Mouse (Mus musculus) lung, postnatal 0 days (tissue): ENCODE results near the gene Fam78b. TPM values are rescaled to one million over a fixed set of nuclear protein-coding genes. Genes with fewer than 3 reads are reported as not detected.
A peak's percentile ranks its signal among the peaks of the same experiment; 100 is the strongest.

Source experiments
- ATAC-seq: fragments of 200-750 bp; cut with Nextera tagmentation; 2 replicates; pipeline ENCODE4 v1.8.0; 2017; ENCODE audit warnings: moderate library complexity
- DNase-seq: peaks from one replicate; pipeline ENCODE4 v3.0.0-alpha.2; 2016; ENCODE audit warnings: low spot score
- H3K27ac ChIP-seq: fragments of 300-500 bp; sonication (generic); 2 replicates; pipeline ENCODE4 v1.5.1; 2014; ENCODE audit warnings: antibody characterized with exemption, mild to moderate bottlenecking, low read length, mixed read lengths
- H3K27me3 ChIP-seq: fragments of 300-500 bp; sonication (generic); replicated peaks from 2 replicates; pipeline ENCODE4 v1.6.1; 2014; ENCODE audit warnings: low read length, mixed read lengths; ENCODE audit not compliant: insufficient read depth
- H3K36me3 ChIP-seq: fragments of 300-500 bp; sonication (generic); 2 replicates; pipeline ENCODE4 v1.6.1; 2014; ENCODE audit warnings: low read length, mixed read lengths; ENCODE audit not compliant: insufficient read depth
- H3K4me1 ChIP-seq: fragments of 300-500 bp; sonication (generic); 2 replicates; pipeline ENCODE4 v1.6.1; 2014; ENCODE audit warnings: antibody characterized with exemption, low read depth, low read length, mixed read lengths; ENCODE audit not compliant: insufficient read depth
- H3K4me2 ChIP-seq: fragments of 300-500 bp; sonication (generic); replicated peaks from 2 replicates; pipeline ENCODE4 v1.6.1; 2014; ENCODE audit warnings: low read depth, mild to moderate bottlenecking, low read length, moderate library complexity, mixed read lengths
- H3K4me3 ChIP-seq: fragments of 300-500 bp; sonication (generic); 2 replicates; pipeline ENCODE4 v1.5.1; 2014; ENCODE audit warnings: low read depth, low read length
- H3K9ac ChIP-seq: fragments of 300-500 bp; sonication (generic); replicated peaks from 2 replicates; pipeline ENCODE4 v1.6.1; 2014; ENCODE audit warnings: low read depth, mild to moderate bottlenecking
- H3K9me3 ChIP-seq: fragments of 300-500 bp; sonication (generic); 2 replicates; pipeline ENCODE4 v1.6.1; 2016; ENCODE audit warnings: low read length, mixed read lengths
- CTCF ChIP-seq: IDR thresholded peaks from 2 replicates; pipeline ENCODE4 v1.5.1; 2016; ENCODE audit warnings: antibody characterized with exemption, mild to moderate bottlenecking
- EP300 ChIP-seq: IDR thresholded peaks from 2 replicates; pipeline ENCODE4 v1.6.1; 2016; ENCODE audit warnings: antibody characterized with exemption, mild to moderate bottlenecking, control low read depth
- WGBS: fragments of 180-500 bp; shearing (Covaris S2); extraction: QIAGEN DNeasy Blood & Tissue Kit; methylation state at CpG from one replicate; pipeline ENCODE4 v1.1.7; 2014; 5-methylcytosine and 5-hydroxymethylcytosine counted together
- polyA plus RNA-seq: library from polyadenylated mRNA; unstranded; fragments of >200 nt; fragmentation: Nextera tagmentation; extraction: Ambion mirVana; gene quantifications from 2 replicates; pipeline ENCODE4 v1.2.1, GENCODE M21; 2015

Gene Fam78b
- polyA plus RNA-seq, 1 experiment from 2014 or later: 0.61 TPM

DNA sequence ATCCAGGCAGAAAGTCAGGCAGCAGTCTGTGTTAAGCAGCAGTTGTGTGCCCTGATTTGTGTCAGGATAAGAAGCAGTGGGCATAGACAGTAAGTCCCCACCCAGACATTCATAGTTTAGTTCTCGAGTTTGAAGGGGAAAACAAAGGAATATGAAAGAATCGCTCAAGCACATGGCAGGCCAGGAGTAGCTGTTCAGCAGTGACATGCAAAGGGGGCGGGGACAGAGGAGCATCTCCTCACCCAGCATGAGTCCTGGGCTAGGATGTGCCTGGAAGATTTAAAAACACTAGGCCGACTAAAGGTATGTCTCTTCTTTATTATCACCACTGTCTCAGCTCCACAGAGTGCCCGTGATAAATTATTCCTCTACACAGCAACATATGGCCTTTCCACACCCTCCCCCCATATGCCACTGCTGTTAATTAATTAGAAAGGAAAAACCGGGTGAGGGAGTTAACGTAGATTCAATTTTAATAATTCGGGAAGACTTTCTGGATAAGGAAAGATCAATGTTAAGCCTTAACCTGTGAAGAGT is 107.8 kb downstream of the Fam78b start:
- no peaks in the 10 kb centered on the region for H3K27me3 ChIP-seq
- H3K27ac ChIP-seq: no peak overlapping the region
- H3K4me3 ChIP-seq: no peak overlapping the region
- H3K4me2 ChIP-seq: no peak overlapping the region
- H3K9me3 ChIP-seq: no peaks in the 10 kb centered on the region
- H3K4me1 ChIP-seq: no peaks in the 10 kb centered on the region
- DNase-seq: no peak
- TF ChIP-seq EP300 (no peak), CTCF (no peak)
- WGBS: 81% methylated on average over 8 of the region's 8 CpGs
- H3K36me3 ChIP-seq: no peaks in the 10 kb centered on the region
- ATAC-seq: no peak
- H3K9ac ChIP-seq: no peak overlapping the region

DNA sequence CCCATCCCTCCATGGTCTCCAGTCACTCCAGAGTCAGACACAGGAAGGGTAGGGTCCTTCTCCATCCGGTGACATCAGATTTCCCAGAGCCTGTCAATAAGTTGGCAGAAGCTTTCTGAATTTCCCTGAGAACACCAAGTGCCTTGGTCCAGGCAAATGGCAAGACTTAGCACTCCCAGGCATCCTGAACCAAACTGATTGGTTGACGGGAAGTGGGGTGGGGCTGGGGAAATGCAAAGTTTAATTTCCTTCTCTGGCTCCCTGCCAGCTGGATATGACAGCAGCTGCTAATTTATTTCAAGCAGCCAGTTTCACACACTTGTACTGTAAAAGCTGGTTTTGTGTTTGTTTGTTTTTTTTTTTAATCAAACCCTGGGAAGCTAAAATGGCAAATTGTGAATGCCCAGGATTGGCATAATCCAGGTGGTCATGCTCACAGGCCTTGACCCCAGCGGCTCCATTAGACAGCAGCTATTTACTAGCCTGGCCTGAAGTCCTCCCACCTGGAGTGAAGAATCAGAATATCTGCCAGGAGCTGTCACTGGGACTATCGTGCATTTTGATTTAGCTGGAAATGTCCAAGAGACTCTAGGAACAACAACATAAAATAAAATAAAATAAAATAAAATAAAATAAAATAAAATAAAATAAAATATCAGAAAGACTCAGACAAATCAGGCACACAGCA is 113.3 kb downstream of the Fam78b start:
- Histone ChIP-seq H3K27ac (no peak overlapping the region), H3K4me3 (no peak overlapping the region), H3K9me3 (no peaks in the 10 kb centered on the region), H3K27me3 (no peaks in the 10 kb centered on the region), H3K36me3 (no peaks in the 10 kb centered on the region), H3K4me2 (no peak overlapping the region), H3K4me1 (no peaks in the 10 kb centered on the region), H3K9ac (no peak overlapping the region)
- 38% methylated on average over 4 of the region's 4 CpGs for WGBS
- TF ChIP-seq EP300: peak; percentile 91
- TF ChIP-seq CTCF: no peak
- peak; percentile 61 for ATAC-seq
- DNase-seq: peak; percentile 37

DNA sequence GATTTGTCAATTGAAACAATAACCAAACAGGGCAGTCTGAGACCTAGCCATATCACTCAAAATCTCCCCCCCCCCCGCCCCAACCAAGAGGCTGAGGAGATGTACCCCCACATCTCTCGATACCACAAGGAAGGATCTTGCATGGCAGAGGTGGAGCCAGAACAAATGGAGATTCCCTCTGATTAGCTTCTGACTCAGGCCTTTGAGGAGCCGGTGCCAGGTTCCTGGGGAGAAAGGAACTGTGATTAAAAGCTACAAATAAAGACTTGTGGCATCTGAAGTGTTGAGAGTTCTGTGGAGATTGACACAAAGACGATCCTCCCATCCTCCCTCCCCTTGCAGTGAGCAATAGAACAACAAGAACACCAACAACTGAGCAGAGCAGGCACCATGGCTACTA is 113.9 kb downstream of the Fam78b start:
- Histone ChIP-seq H3K27me3 (no peaks in the 10 kb centered on the region), H3K4me2 (no peak overlapping the region), H3K27ac (no peak overlapping the region), H3K36me3 (no peaks in the 10 kb centered on the region), H3K9me3 (no peaks in the 10 kb centered on the region), H3K4me1 (no peaks in the 10 kb centered on the region), H3K4me3 (no peak overlapping the region), H3K9ac (no peak overlapping the region)
- TF ChIP-seq EP300 (no peak), CTCF (no peak)
- ATAC-seq (no peak), DNase-seq (no peak)
- WGBS: 26% methylated on average over 4 of the region's 4 CpGs

DNA sequence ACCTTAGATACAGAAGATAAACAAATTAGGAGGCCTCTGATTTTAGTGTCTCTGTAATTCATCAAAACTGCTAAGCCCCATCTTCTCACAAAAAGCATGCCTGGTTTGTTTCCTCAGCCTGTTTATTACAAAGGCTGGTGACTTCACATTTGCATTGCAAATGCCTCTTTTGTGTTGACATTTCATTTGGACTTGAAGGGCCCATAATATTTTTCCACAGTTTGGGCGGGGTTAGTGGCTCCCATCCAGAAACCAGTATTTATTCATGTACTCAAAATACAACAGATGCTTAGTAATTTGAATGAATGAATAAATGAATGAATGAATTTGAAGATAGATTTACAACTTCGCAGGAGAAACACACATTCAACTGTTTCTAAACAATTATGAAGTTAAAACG is 115.5 kb downstream of the Fam78b start:
- Histone ChIP-seq H3K36me3 (no peaks in the 10 kb centered on the region), H3K9me3 (no peaks in the 10 kb centered on the region), H3K27ac (no peak overlapping the region), H3K4me3 (no peak overlapping the region), H3K4me2 (no peak overlapping the region), H3K4me1 (no peaks in the 10 kb centered on the region), H3K9ac (no peak overlapping the region), H3K27me3 (no peaks in the 10 kb centered on the region)
- WGBS: 62% methylated on average over 3 of the region's 3 CpGs
- DNase-seq (no peak), ATAC-seq (no peak)
- TF ChIP-seq EP300 (no peak), CTCF (no peak)

DNA sequence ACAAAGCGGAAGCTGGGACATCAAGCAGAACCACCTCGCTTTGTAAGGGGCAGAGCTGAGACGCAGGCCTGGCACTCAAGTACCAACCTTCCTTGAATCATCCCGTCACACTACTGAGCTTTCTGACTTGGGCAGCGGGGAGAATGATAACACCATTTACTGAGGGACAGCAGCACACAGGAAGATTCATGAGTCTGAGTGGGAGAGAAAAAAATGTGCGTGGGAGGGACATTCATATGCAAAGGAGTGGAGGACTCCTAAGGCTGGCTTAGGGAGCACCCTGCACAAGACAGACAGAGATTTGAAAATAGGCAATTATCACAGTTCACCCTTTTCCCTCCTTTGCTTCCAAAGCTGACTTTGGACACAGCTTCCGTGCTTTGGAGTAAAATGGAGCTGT is 117.8 kb downstream of the Fam78b start:
- Histone ChIP-seq H3K9ac (no peak overlapping the region), H3K4me2 (no peak overlapping the region), H3K9me3 (no peaks in the 10 kb centered on the region), H3K27ac (no peak overlapping the region), H3K27me3 (no peaks in the 10 kb centered on the region), H3K4me1 (no peaks in the 10 kb centered on the region), H3K4me3 (no peak overlapping the region), H3K36me3 (no peaks in the 10 kb centered on the region)
- 68% methylated on average over 7 of the region's 7 CpGs for WGBS
- ATAC-seq: no peak
- no peak for DNase-seq
- TF ChIP-seq CTCF (no peak), EP300 (no peak)

DNA sequence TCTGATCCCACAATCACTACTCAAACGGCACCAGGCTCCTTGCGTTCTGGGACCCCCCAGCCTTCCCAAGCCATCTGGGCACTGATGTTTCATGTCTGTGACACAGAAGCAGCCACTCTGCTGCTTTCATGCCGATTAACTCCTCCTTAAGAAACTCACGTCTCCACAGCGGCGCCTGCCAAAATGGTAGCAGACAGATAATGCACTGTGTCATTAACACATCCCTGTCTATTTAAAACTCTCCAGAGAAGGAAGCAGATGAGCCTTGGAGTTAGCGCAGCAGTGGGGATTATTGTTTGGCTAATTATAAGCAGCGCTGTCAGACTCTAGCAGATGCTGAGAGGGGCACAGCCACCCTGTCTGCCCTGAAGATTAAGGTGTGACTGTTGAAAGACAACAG is 118.2 kb downstream of the Fam78b start:
- no peak overlapping the region for H3K27ac ChIP-seq
- TF ChIP-seq CTCF (no peak), EP300 (no peak)
- H3K27me3 ChIP-seq: no peaks in the 10 kb centered on the region
- H3K4me1 ChIP-seq: no peaks in the 10 kb centered on the region
- H3K36me3 ChIP-seq: no peaks in the 10 kb centered on the region
- no peak overlapping the region for H3K4me2 ChIP-seq
- no peak for DNase-seq
- no peak for ATAC-seq
- no peaks in the 10 kb centered on the region for H3K9me3 ChIP-seq
- no peak overlapping the region for H3K9ac ChIP-seq
- H3K4me3 ChIP-seq: no peak overlapping the region
- whole genome bisulfite sequencing: 66% methylated on average over 8 of the region's 8 CpGs
